Mouse (Mus musculus) heart, embryonic 16.5 days (tissue): Measurements from ENCODE around the gene Tmem207. TPM values are rescaled to one million over a fixed set of nuclear protein-coding genes. Genes with fewer than 3 reads are reported as not detected.

ENCODE experiments used
- ATAC-seq: fragments of 200-750 bp; cut with Nextera tagmentation; replicated peaks from 2 replicates; pipeline ENCODE4 v1.8.0; 2017; ENCODE audit warnings: moderate number of reproducible peaks; ENCODE audit not compliant: insufficient read depth, low FRiP score; ENCODE audit errors: extremely low read depth
- H3K27ac ChIP-seq: fragments of 300-500 bp; sonication (generic); 2 replicates; pipeline ENCODE4 v1.5.1; 2014; ENCODE audit warnings: mild to moderate bottlenecking, low read length, control low read depth, moderate library complexity
- H3K27me3 ChIP-seq: fragments of 300-500 bp; sonication (generic); 2 replicates; pipeline ENCODE4 v1.6.1; 2014; ENCODE audit warnings: low read length, mixed read lengths; ENCODE audit not compliant: control insufficient read depth, insufficient read depth
- H3K36me3 ChIP-seq: fragments of 300-500 bp; sonication (generic); 2 replicates; pipeline ENCODE4 v1.6.1; 2014; ENCODE audit not compliant: control insufficient read depth, insufficient read depth
- H3K4me1 ChIP-seq: fragments of 300-500 bp; sonication (generic); 2 replicates; pipeline ENCODE4 v1.6.1; 2014; ENCODE audit warnings: low read length, mixed read lengths; ENCODE audit not compliant: control insufficient read depth, insufficient read depth
- H3K4me2 ChIP-seq: fragments of 300-500 bp; sonication (generic); 2 replicates; pipeline ENCODE4 v1.6.1; 2014; ENCODE audit warnings: low read depth, mild to moderate bottlenecking, control low read depth, low read length
- H3K4me3 ChIP-seq: fragments of 300-500 bp; sonication (generic); 2 replicates; pipeline ENCODE4 v1.5.1; 2014; ENCODE audit warnings: mild to moderate bottlenecking, control low read depth, low read length
- H3K9ac ChIP-seq: fragments of 300-500 bp; sonication (generic); 2 replicates; pipeline ENCODE4 v1.6.1; 2014; ENCODE audit warnings: low read length, control low read depth
- H3K9me3 ChIP-seq: fragments of 300-500 bp; sonication (generic); replicated peaks from 2 replicates; pipeline ENCODE4 v1.6.1; 2016; ENCODE audit warnings: low read length; ENCODE audit not compliant: control insufficient read depth
- WGBS: fragments of 180-500 bp; shearing (Covaris S2); extraction: QIAGEN DNeasy Blood & Tissue Kit; methylation state at CpG from one replicate; pipeline ENCODE4 v1.1.7; 2014; 5-methylcytosine and 5-hydroxymethylcytosine counted together
- polyA plus RNA-seq: library from polyadenylated mRNA; unstranded; fragments of >200 nt; fragmentation: Nextera tagmentation; extraction: Ambion mirVana; gene quantifications from 2 replicates; pipeline ENCODE4 v1.2.1, GENCODE M21; 2015

The Tmem207 gene
- not detected in 2 replicates for polyA plus RNA-seq

GRCm38 (mm10) chr16:26526669-26527068 lies at the start of gene Tmem207:
Gene Tmem207, minus strand, starts transcription at chr16:26526769.
- H3K9ac ChIP-seq: no peak within 1 kb of the TSS
- no peaks in the 10 kb centered on the region for H3K27me3 ChIP-seq
- H3K36me3 ChIP-seq: no peaks in the 10 kb centered on the region
- no peak for ATAC-seq
- 81% methylated on average over 4 of the region's 4 CpGs for WGBS
- no peak within 1 kb of the TSS for H3K4me2 ChIP-seq
- H3K4me1 ChIP-seq: no peaks in the 10 kb centered on the region
- H3K4me3 ChIP-seq: no peak within 1 kb of the TSS
- H3K9me3 ChIP-seq: no peaks in the 10 kb centered on the region
- H3K27ac ChIP-seq: no peak within 1 kb of the TSS

DNA sequence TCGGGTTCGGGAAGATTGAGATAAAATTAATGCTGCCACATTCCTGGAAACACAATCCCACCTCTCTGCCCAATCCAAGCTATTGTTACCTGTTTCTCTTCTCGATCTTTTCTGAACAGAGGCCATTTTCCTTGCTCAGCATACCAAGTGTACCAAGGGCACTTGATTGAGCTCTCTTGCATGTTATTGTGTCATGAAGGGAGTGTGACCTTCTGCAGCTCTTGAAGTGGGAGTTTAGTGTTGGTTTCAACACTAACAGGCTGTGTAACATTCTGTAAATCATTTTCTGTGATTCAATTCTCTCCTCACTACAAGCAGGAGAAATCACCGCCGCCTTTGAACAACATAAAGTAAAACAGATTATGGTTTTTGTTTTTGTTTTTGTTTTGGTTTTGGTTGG lies 47.6 kb upstream of the Tmem207 start:
- Histone ChIP-seq H3K36me3 (no peaks in the 10 kb centered on the region), H3K4me3 (no peak overlapping the region), H3K9ac (no peak overlapping the region), H3K9me3 (no peaks in the 10 kb centered on the region), H3K4me2 (no peak overlapping the region), H3K27ac (no peak overlapping the region), H3K4me1 (no peaks in the 10 kb centered on the region), H3K27me3 (no peaks in the 10 kb centered on the region)
- ATAC-seq: no peak
- 86% methylated on average over 5 of the region's 5 CpGs for WGBS

GRCm38 (mm10) chr16:26571836-26572235 lies 45.3 kb upstream of the Tmem207 start:
- no peaks in the 10 kb centered on the region for H3K9me3 ChIP-seq
- ATAC-seq: no peak
- 49% methylated on average over 2 of the region's 2 CpGs for WGBS
- no peak overlapping the region for H3K4me2 ChIP-seq
- no peaks in the 10 kb centered on the region for H3K4me1 ChIP-seq
- H3K9ac ChIP-seq: no peak overlapping the region
- H3K27me3 ChIP-seq: no peaks in the 10 kb centered on the region
- H3K27ac ChIP-seq: no peak overlapping the region
- no peak overlapping the region for H3K4me3 ChIP-seq
- no peaks in the 10 kb centered on the region for H3K36me3 ChIP-seq

DNA sequence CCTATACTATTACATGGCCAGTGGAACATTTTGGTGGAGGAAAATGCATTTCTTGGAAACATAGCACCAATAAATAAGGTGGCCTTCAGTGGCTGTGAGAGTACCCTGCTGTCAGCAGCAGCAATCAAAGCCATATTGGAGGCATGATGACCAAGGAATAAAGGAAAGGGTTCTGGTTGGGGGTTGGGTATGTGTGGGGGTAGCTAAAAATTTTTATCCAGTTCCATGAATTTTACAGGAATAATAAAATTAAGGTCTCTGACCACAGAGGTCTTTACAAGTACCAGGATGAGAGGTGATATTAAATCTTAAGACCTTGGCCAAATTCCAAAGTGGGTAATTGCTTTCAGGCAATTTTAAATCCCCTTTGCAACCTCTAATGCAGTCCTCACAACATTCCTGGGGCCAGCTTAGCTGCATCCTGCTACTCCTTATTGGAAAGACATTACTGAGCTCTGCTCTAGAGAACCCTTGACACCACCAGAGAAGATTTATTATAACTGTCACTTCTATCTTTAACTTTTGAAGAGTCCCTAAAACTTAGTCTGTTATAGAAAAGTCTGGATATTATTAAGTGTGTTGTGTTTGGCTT lies 42.9 kb upstream of the Tmem207 start:
- no peak for ATAC-seq
- Histone ChIP-seq H3K9ac (no peak overlapping the region), H3K4me2 (no peak overlapping the region), H3K27me3 (no peaks in the 10 kb centered on the region), H3K27ac (no peak overlapping the region), H3K4me1 (no peaks in the 10 kb centered on the region), H3K4me3 (no peak overlapping the region), H3K9me3 (no peaks in the 10 kb centered on the region), H3K36me3 (no peaks in the 10 kb centered on the region)

DNA sequence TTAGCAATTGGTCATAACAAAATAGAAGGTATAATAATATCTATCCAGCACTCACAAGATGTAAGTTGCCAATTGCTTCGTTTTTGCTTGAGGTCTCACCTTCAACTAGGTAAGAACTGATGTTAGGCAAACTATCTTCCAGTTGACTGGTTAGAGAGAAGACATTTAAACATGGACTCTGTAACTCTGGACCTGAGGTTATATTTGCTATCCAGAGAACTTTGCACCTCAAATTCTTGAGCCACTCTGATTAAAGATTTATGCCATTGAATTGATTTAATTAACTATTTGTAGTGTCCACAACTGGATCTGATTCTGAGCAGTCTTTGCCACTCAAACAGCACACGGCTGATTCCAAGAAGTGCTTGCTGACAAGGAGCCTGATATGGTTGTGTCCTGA lies 36.2 kb upstream of the Tmem207 start:
- no peak overlapping the region for H3K4me2 ChIP-seq
- H3K9me3 ChIP-seq: no peaks in the 10 kb centered on the region
- H3K9ac ChIP-seq: no peak overlapping the region
- H3K27ac ChIP-seq: no peak overlapping the region
- no peaks in the 10 kb centered on the region for H3K36me3 ChIP-seq
- ATAC-seq: no peak
- no peak overlapping the region for H3K4me3 ChIP-seq
- H3K27me3 ChIP-seq: no peaks in the 10 kb centered on the region
- 48% methylated on average over 2 of the region's 2 CpGs for WGBS
- no peaks in the 10 kb centered on the region for H3K4me1 ChIP-seq

DNA sequence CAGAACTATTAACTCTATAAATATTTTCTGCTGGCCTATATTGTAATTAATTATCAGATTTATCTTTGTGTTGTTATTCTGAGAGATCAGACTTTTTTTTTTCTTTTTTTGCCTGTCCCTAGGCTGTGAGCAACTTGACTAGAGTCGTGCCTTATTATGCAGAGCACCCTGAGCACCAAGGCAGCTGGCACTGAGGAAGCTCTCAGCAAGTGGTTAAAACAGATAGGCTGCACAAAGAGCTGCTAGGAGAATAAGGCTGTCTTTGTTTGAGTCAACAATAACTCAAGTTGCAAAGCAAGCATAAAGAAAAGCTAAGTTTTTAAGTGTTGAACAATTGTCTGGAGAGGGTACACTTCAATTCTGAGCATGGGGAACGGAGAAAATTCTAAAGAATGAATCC lies 35.2 kb upstream of the Tmem207 start:
- Histone ChIP-seq H3K4me1 (no peaks in the 10 kb centered on the region), H3K4me2 (no peak overlapping the region), H3K27ac (no peak overlapping the region), H3K9me3 (no peaks in the 10 kb centered on the region), H3K9ac (no peak overlapping the region), H3K4me3 (no peak overlapping the region), H3K27me3 (no peaks in the 10 kb centered on the region), H3K36me3 (no peaks in the 10 kb centered on the region)
- ATAC-seq: no peak
- 56% methylated on average over 2 of the region's 2 CpGs for WGBS

GRCm38 (mm10) chr16:26558797-26559196 lies 32.2 kb upstream of the Tmem207 start:
- Histone ChIP-seq H3K36me3 (no peaks in the 10 kb centered on the region), H3K4me1 (no peaks in the 10 kb centered on the region), H3K27me3 (no peaks in the 10 kb centered on the region), H3K27ac (no peak overlapping the region), H3K4me2 (no peak overlapping the region), H3K4me3 (no peak overlapping the region), H3K9me3 (no peaks in the 10 kb centered on the region), H3K9ac (no peak overlapping the region)
- no peak for ATAC-seq
- 69% methylated on average over 1 of the region's 1 CpGs for WGBS

DNA sequence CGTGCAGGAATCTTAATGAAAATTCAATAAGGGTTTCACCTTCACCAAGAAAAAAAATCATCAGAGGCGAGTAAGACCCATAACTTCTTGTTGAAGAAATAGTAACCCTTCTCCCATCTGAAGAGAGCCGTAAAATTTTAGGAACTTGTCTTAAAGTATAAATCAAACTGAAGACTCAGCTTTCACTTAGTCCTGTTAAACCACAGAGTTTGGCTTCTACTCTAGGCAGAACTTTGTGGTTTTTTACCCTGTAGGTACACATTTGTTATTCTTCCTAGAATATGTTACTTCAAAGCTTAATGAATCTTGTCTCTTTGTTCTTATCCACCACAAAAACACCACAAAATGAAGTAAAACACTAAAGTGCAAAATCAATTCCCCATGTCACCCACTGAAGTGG lies 25.7 kb upstream of the Tmem207 start:
- Histone ChIP-seq H3K27ac (no peak overlapping the region), H3K9ac (no peak overlapping the region), H3K4me3 (no peak overlapping the region), H3K4me2 (no peak overlapping the region), H3K4me1 (no peaks in the 10 kb centered on the region), H3K27me3 (no peaks in the 10 kb centered on the region), H3K9me3 (no peaks in the 10 kb centered on the region), H3K36me3 (no peaks in the 10 kb centered on the region)
- 78% methylated on average over 3 of the region's 3 CpGs for WGBS
- no peak for ATAC-seq

GRCm38 (mm10) chr16:26549221-26549620 lies 22.7 kb upstream of the Tmem207 start:
- ATAC-seq: no peak

GRCm38 (mm10) chr16:26546879-26547206 lies 20.3 kb upstream of the Tmem207 start:
- no peak overlapping the region for H3K9ac ChIP-seq
- H3K36me3 ChIP-seq: no peaks in the 10 kb centered on the region
- no peaks in the 10 kb centered on the region for H3K9me3 ChIP-seq
- H3K4me3 ChIP-seq: no peak overlapping the region
- H3K4me2 ChIP-seq: no peak overlapping the region
- WGBS: 85% methylated on average over 1 of the region's 1 CpGs
- no peaks in the 10 kb centered on the region for H3K4me1 ChIP-seq
- H3K27me3 ChIP-seq: no peaks in the 10 kb centered on the region
- ATAC-seq: no peak
- H3K27ac ChIP-seq: no peak overlapping the region

More at GRCm38 (mm10) chr16:26549221-26549620, 22.7 kb upstream of the Tmem207 start:
- no peaks in the 10 kb centered on the region for H3K9me3 ChIP-seq
- no peak overlapping the region for H3K27ac ChIP-seq
- H3K4me3 ChIP-seq: no peak overlapping the region
- no peaks in the 10 kb centered on the region for H3K36me3 ChIP-seq
- 69% methylated on average over 2 of the region's 2 CpGs for WGBS
- H3K4me1 ChIP-seq: no peaks in the 10 kb centered on the region
- H3K27me3 ChIP-seq: no peaks in the 10 kb centered on the region
- H3K4me2 ChIP-seq: no peak overlapping the region
- no peak overlapping the region for H3K9ac ChIP-seq
